Mouse (Mus musculus): ENCODE data around the gene Cecr2.

The Cecr2 gene

GRCm38 (mm10) chr6:120771366-120771765, 105.2 kb downstream of the Cecr2 start:
- TF ChIP-seq NANOG (IDR thresholded peaks at IDR 0.05; ENCODE audit: borderline replicate concordance, low read length), result no peak
- no peak for TF ChIP-seq POU5F1 (IDR thresholded peaks at IDR 0.05; ENCODE audit: borderline replicate concordance, low read length)
- TF ChIP-seq CTCF (conservative IDR thresholded peaks at IDR 0.05; ENCODE audit: low read length), result no peak
- Histone ChIP-seq H3K36me3 (ENCODE audit: insufficient read depth, low read length) (peaks cover 89% of the 10 kb centered on the region), H3K4me3 (replicated peaks; ENCODE audit: low read length) (no peak overlapping the region), H3K9me3 (ENCODE audit: low read length) (no peaks in the 10 kb centered on the region), H3K27me3 (ENCODE audit: insufficient read depth, low read length) (no peaks in the 10 kb centered on the region), H3K4me1 (replicated peaks; ENCODE audit: low read depth, low read length) (peaks cover 5% of the 10 kb centered on the region; the same call in 1 of the 2 replicates)

GRCm38 (mm10) chr6:120772025-120772424, 105.9 kb downstream of the Cecr2 start:
- Histone ChIP-seq H3K4me1 (replicated peaks; ENCODE audit: low read depth, low read length) (peaks cover 5% of the 10 kb centered on the region; the same call in 1 of the 2 replicates), H3K36me3 (ENCODE audit: insufficient read depth, low read length) (peaks cover 86% of the 10 kb centered on the region), H3K4me3 (replicated peaks; ENCODE audit: low read length) (no peak overlapping the region), H3K27me3 (ENCODE audit: insufficient read depth, low read length) (no peaks in the 10 kb centered on the region), H3K9me3 (ENCODE audit: low read length) (no peaks in the 10 kb centered on the region)
- TF ChIP-seq CTCF (conservative IDR thresholded peaks at IDR 0.05; ENCODE audit: low read length) (no peak), NANOG (IDR thresholded peaks at IDR 0.05; ENCODE audit: borderline replicate concordance, low read length) (no peak), POU5F1 (IDR thresholded peaks at IDR 0.05; ENCODE audit: borderline replicate concordance, low read length) (no peak)

DNA sequence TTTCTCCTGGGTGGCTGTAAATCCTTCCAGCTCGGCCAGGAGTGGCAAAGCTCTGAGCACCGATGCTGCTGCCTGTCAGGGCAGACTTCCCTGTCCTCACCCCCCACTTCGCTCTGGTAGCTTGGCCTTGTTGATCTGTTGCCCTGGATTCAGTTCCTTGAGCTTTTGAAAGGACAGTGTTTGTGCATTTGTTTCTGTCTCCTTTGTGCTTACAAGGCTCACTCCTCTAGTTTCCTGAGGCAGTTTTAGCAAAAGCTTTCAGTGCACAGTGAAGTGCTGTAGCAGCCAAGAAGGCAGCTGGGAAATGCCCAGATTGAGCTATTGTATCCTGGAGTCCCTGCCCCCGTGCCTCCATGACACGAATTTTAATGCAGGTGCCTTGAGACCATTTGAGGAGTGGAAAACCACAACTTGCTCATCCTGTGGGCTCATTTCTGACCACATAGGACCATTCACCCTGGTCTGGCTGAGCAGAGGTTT, 107.0 kb downstream of the Cecr2 start, which contains the start of gene Slc25a18:
Gene Slc25a18, plus strand, starts transcription at position 430 of the 480 bp plus-strand sequence.
- peaks cover 14% of the 10 kb centered on the region for H3K4me1 ChIP-seq (replicated peaks; ENCODE audit: low read depth, low read length)
- no peaks in the 10 kb centered on the region for H3K9me3 ChIP-seq (ENCODE audit: low read length)
- no peaks in the 10 kb centered on the region for H3K27me3 ChIP-seq (ENCODE audit: insufficient read depth, low read length)
- no peak within 1 kb of the TSS for H3K4me3 ChIP-seq (replicated peaks; ENCODE audit: low read length)
- TF ChIP-seq NANOG (IDR thresholded peaks at IDR 0.05; ENCODE audit: borderline replicate concordance, low read length) (no peak), POU5F1 (IDR thresholded peaks at IDR 0.05; ENCODE audit: borderline replicate concordance, low read length) (no peak), CTCF (conservative IDR thresholded peaks at IDR 0.05; ENCODE audit: low read length) (no peak)
- H3K36me3 ChIP-seq (ENCODE audit: insufficient read depth, low read length), result peaks cover 85% of the 10 kb centered on the region

DNA sequence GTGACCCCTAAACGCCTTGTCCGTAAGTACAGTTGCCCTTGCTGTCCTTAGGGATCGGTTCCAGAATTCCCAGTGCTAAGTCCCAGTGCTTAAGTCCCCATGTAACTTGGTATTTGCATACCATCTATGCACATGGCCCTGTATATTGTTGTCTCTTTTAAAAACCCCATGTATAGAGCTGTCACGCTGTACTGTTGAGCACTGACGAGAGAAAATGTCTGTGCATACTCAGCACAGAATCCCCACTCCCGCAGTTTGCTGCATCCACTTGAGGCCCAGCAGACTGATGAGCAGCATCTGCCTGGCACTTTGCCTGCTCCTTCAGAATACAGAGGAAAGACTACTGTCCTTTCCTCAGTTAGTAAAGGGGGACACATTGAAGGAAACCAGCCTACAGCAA, 107.6 kb downstream of the Cecr2 start:
- H3K9me3 ChIP-seq (ENCODE audit: low read length), result no peaks in the 10 kb centered on the region
- H3K27me3 ChIP-seq (ENCODE audit: insufficient read depth, low read length), result no peaks in the 10 kb centered on the region
- TF ChIP-seq CTCF (conservative IDR thresholded peaks at IDR 0.05; ENCODE audit: low read length) (no peak), POU5F1 (IDR thresholded peaks at IDR 0.05; ENCODE audit: borderline replicate concordance, low read length) (no peak), NANOG (IDR thresholded peaks at IDR 0.05; ENCODE audit: borderline replicate concordance, low read length) (no peak)
- peaks cover 79% of the 10 kb centered on the region for H3K36me3 ChIP-seq (ENCODE audit: insufficient read depth, low read length)
- H3K4me1 ChIP-seq (replicated peaks; ENCODE audit: low read depth, low read length), result peaks cover 17% of the 10 kb centered on the region
- no peak overlapping the region for H3K4me3 ChIP-seq (replicated peaks; ENCODE audit: low read length)

- Histone ChIP-seq H3K4me3 (replicated peaks; ENCODE audit: low read length) (no peak overlapping the region), H3K27me3 (ENCODE audit: insufficient read depth, low read length) (no peaks in the 10 kb centered on the region), H3K9me3 (ENCODE audit: low read length) (no peaks in the 10 kb centered on the region), H3K36me3 (ENCODE audit: insufficient read depth, low read length) (peaks cover 55% of the 10 kb centered on the region), H3K4me1 (replicated peaks; ENCODE audit: low read depth, low read length) (peaks cover 17% of the 10 kb centered on the region)
- no peak for TF ChIP-seq NANOG (IDR thresholded peaks at IDR 0.05; ENCODE audit: borderline replicate concordance, low read length)
Observed at GRCm38 (mm10) chr6:120776286-120776685, 110.1 kb downstream of the Cecr2 start.

DNA sequence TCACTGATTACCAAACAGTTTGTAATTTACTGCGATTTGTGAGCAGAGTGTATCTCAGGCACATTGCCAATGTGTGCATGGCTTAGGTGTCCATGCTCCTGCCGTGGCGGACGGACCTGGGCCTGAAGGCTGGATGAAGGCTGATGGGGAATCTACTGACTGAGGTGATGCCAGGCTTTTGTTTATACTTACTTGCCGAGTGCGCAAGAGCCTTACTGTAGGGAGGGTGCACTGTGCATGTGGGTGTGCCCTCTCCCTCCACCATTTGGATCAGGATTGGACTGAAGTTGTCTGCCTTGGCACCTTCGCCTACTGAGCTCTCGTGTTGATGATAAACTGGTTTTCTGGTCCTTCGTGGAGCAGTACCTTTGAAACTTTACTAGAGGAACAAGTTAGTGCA, 111.4 kb downstream of the Cecr2 start:
- Histone ChIP-seq H3K9me3 (ENCODE audit: low read length) (no peaks in the 10 kb centered on the region), H3K4me1 (replicated peaks; ENCODE audit: low read depth, low read length) (peaks cover 17% of the 10 kb centered on the region), H3K36me3 (ENCODE audit: insufficient read depth, low read length) (peaks cover 45% of the 10 kb centered on the region), H3K27me3 (ENCODE audit: insufficient read depth, low read length) (no peaks in the 10 kb centered on the region), H3K4me3 (replicated peaks; ENCODE audit: low read length) (no peak overlapping the region)
- TF ChIP-seq CTCF (conservative IDR thresholded peaks at IDR 0.05; ENCODE audit: low read length) (no peak), POU5F1 (IDR thresholded peaks at IDR 0.05; ENCODE audit: borderline replicate concordance, low read length) (no peak), NANOG (IDR thresholded peaks at IDR 0.05; ENCODE audit: borderline replicate concordance, low read length) (no peak)

DNA sequence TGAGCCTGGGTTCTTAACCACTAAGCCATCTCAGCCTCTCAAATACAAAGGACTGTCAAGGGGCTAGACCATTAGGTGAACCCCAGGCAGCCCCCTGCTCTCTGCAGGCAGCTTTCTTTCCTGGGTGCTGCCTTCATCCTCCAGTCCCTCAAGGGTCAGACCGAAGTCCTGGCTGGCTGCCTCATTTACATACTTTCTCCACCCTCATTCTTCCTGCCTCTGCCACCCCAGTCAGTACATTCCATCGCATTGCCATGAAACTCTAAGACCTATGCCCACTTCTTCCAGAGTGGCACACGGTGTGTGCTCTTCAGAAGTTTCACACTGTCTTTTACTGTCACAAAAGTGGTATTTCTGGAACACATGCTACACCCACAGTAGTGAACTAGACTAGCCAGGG, 112.1 kb downstream of the Cecr2 start:
- TF ChIP-seq NANOG (IDR thresholded peaks at IDR 0.05; ENCODE audit: borderline replicate concordance, low read length) (no peak), CTCF (conservative IDR thresholded peaks at IDR 0.05; ENCODE audit: low read length) (no peak), POU5F1 (IDR thresholded peaks at IDR 0.05; ENCODE audit: borderline replicate concordance, low read length) (no peak)
- Histone ChIP-seq H3K4me3 (replicated peaks; ENCODE audit: low read length) (no peak overlapping the region), H3K9me3 (ENCODE audit: low read length) (no peaks in the 10 kb centered on the region), H3K27me3 (ENCODE audit: insufficient read depth, low read length) (no peaks in the 10 kb centered on the region), H3K36me3 (ENCODE audit: insufficient read depth, low read length) (peaks cover 39% of the 10 kb centered on the region), H3K4me1 (replicated peaks; ENCODE audit: low read depth, low read length) (peaks cover 13% of the 10 kb centered on the region)

DNA sequence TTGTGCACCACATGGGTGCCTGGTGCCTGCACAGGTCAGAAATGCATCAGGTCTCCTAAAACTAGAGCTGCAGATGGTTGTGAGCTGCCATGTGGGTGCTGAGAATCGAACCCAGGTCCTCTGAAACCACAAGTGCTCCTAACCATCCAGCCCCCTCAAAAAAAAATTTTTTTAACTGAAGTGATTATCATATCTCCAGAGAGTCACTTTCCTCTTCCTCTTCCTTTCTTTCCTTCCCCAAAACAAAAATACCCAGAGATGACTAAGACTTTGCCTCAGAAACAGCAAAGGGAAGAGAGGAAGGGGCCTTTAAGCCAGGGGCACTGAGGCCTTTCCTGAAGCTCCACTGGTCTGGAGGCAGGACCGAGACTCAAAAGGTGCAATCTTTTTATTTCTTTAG, 116.8 kb downstream of the Cecr2 start:
- no peak for TF ChIP-seq NANOG (IDR thresholded peaks at IDR 0.05; ENCODE audit: borderline replicate concordance, low read length)
- peaks cover 10% of the 10 kb centered on the region for H3K4me1 ChIP-seq (replicated peaks; ENCODE audit: low read depth, low read length)

GRCm38 (mm10) chr6:120784351-120784750, 118.2 kb downstream of the Cecr2 start:
- peaks cover 4% of the 10 kb centered on the region for H3K36me3 ChIP-seq (ENCODE audit: insufficient read depth, low read length)
- TF ChIP-seq POU5F1 (IDR thresholded peaks at IDR 0.05; ENCODE audit: borderline replicate concordance, low read length) (no peak), NANOG (IDR thresholded peaks at IDR 0.05; ENCODE audit: borderline replicate concordance, low read length) (no peak), CTCF (conservative IDR thresholded peaks at IDR 0.05; ENCODE audit: low read length) (no peak)
- H3K4me3 ChIP-seq (replicated peaks; ENCODE audit: low read length), result no peak overlapping the region
- H3K9me3 ChIP-seq (ENCODE audit: low read length), result no peaks in the 10 kb centered on the region
- peaks cover 5% of the 10 kb centered on the region; the same call in 1 of the 2 replicates for H3K4me1 ChIP-seq (replicated peaks; ENCODE audit: low read depth, low read length)
- H3K27me3 ChIP-seq (ENCODE audit: insufficient read depth, low read length), result no peaks in the 10 kb centered on the region

More for the DNA sequence above, 116.8 kb downstream of the Cecr2 start:
- no peaks in the 10 kb centered on the region for H3K9me3 ChIP-seq (ENCODE audit: low read length)
- H3K4me3 ChIP-seq (replicated peaks; ENCODE audit: low read length), result no peak overlapping the region
- no peaks in the 10 kb centered on the region for H3K27me3 ChIP-seq (ENCODE audit: insufficient read depth, low read length)
- H3K36me3 ChIP-seq (ENCODE audit: insufficient read depth, low read length), result no peaks in the 10 kb centered on the region; the same call in 1 of the 2 replicates

Data from E14TG2a.4 (cell line).